ENCODE assay signal across 18 mouse cellular contexts in genomic region chr17:63191345-63191744, GRCm38 (mm10).
DNase-seq lines count a peak whose midpoint lies in the region; ATAC-seq and TF ChIP-seq lines count a peak whose summit lies in the region.
"Had no signal": no experiment of that assay in that cellular context is flagged by ENCODE, and none has a peak within 500 bp of the region (broad histone marks: within the 10 kb centered on the region; RNA-seq: fewer than 3 reads in every experiment).

No protein-coding gene starts in this region.

- H3K9me3 ChIP-seq in heart, embryonic 15.5 days (replicated peaks), result no peaks in the 10 kb centered on the region
- H3K9me3 ChIP-seq in limb, embryonic 14.5 days (ENCODE audit: control insufficient read depth, low read length), result no peaks in the 10 kb centered on the region
- H3K9me3 ChIP-seq in limb, embryonic 10.5 days (replicated peaks), result no peaks in the 10 kb centered on the region
- H3K9me3 ChIP-seq: heart, embryonic 13.5 days; limb, embryonic 13.5 days had no signal

- ATAC-seq in heart, embryonic 15.5 days (replicated peaks; ENCODE audit: insufficient number of reproducible peaks, insufficient read depth, low FRiP score, low read depth), result peak; percentile 75
- peak; percentile 67 for ATAC-seq in limb, embryonic 14.5 days (ENCODE audit: low FRiP score, low read depth)
- ATAC-seq: CD4-positive, CD25-positive, alpha-beta regulatory T cell, adult 4 months; intestine, postnatal 0 days; liver, postnatal 0 days had no signal

- WGBS in heart, embryonic 15.5 days, result 37% methylated on average over 8 of the region's 8 CpGs
- 82% methylated on average over 8 of the region's 8 CpGs for WGBS in limb, embryonic 14.5 days
- 85% methylated on average over 8 of the region's 8 CpGs for WGBS in limb, embryonic 10.5 days

- H3K27ac ChIP-seq in heart, embryonic 15.5 days, result no peak overlapping the region
- H3K27ac ChIP-seq in limb, embryonic 14.5 days (replicated peaks; ENCODE audit: low read depth, low read length), result no peak overlapping the region
- H3K27ac ChIP-seq in limb, embryonic 10.5 days, result no peak overlapping the region
- H3K27ac ChIP-seq: heart, embryonic 13.5 days; kidney, postnatal 0 days; layer of hippocampus, adult 2 months; limb, embryonic 13.5 days had no signal

- H3K4me1 ChIP-seq in heart, embryonic 15.5 days (replicated peaks), result peaks cover 11% of the 10 kb centered on the region
- no peaks in the 10 kb centered on the region for H3K4me1 ChIP-seq in limb, embryonic 14.5 days (ENCODE audit: control insufficient read depth, insufficient read depth, low read length)
- H3K4me1 ChIP-seq in limb, embryonic 10.5 days, result no peaks in the 10 kb centered on the region
- H3K4me1 ChIP-seq: limb, embryonic 13.5 days had no signal

- no peak for TF ChIP-seq POLR2A in limb, embryonic 14.5 days (IDR thresholded peaks at IDR 0.05; ENCODE audit: borderline replicate concordance, extremely low read depth, insufficient read depth, insufficient read length)

- no peak overlapping the region for H3K4me3 ChIP-seq in heart, embryonic 15.5 days
- no peak overlapping the region for H3K4me3 ChIP-seq in limb, embryonic 14.5 days (replicated peaks; ENCODE audit: low read length)
- H3K4me3 ChIP-seq in limb, embryonic 10.5 days, result no peak overlapping the region
- H3K4me3 ChIP-seq: heart, embryonic 13.5 days; layer of hippocampus, adult 2 months; limb, embryonic 13.5 days had no signal

- no peak for DNase-seq in heart, adult 18-20 months
- peak; percentile 31 for DNase-seq in limb, embryonic 14.5 days (ENCODE audit: low spot score)
- DNase-seq in limb, embryonic 10.5 days (ENCODE audit: low spot score), result no peak
- DNase-seq in right cerebral cortex, postnatal 10 days (ENCODE audit: low spot score in 2 of 2), result peak; percentile 36 to 48
- DNase-seq in right cerebral cortex, adult 2 months (ENCODE audit: low spot score in 2 of 2), result no peak
- DNase-seq in spleen, adult 12 weeks (ENCODE audit: low spot score), result no peak
- DNase-seq: adrenal gland, adult 2 months; cerebellum, adult 11-12 months; gastrocnemius, postnatal 25 days; liver, postnatal 0 days; thymus, adult 2 months had no signal

- H3K36me3 ChIP-seq in heart, embryonic 15.5 days, result no peaks in the 10 kb centered on the region
- no peaks in the 10 kb centered on the region for H3K36me3 ChIP-seq in limb, embryonic 14.5 days (ENCODE audit: control insufficient read depth, insufficient read depth, low read length)
- H3K36me3 ChIP-seq in limb, embryonic 10.5 days, result no peaks in the 10 kb centered on the region
- H3K36me3 ChIP-seq: heart, embryonic 13.5 days; limb, embryonic 13.5 days had no signal

- no peak overlapping the region for H3K9ac ChIP-seq in heart, embryonic 15.5 days
- H3K9ac ChIP-seq in limb, embryonic 14.5 days (ENCODE audit: low read depth, low read length, severe bottlenecking), result no peak overlapping the region
- H3K9ac ChIP-seq: heart, embryonic 13.5 days; limb, embryonic 13.5 days; liver, postnatal 0 days had no signal

- no peaks in the 10 kb centered on the region for H3K27me3 ChIP-seq in heart, embryonic 15.5 days
- H3K27me3 ChIP-seq in limb, embryonic 14.5 days (ENCODE audit: control insufficient read depth, insufficient read depth, low read length), result no peaks in the 10 kb centered on the region
- no peaks in the 10 kb centered on the region for H3K27me3 ChIP-seq in limb, embryonic 10.5 days (ENCODE audit: low read depth, poor library complexity, severe bottlenecking)
- H3K27me3 ChIP-seq: heart, embryonic 13.5 days; limb, embryonic 13.5 days had no signal

- H3K4me2 ChIP-seq in heart, embryonic 15.5 days, result peak overlapping the region; percentile 22; the same call in 1 of the 2 replicates
- no peak overlapping the region for H3K4me2 ChIP-seq in limb, embryonic 14.5 days (replicated peaks; ENCODE audit: low read depth, low read length, severe bottlenecking)
- H3K4me2 ChIP-seq: heart, embryonic 13.5 days; limb, embryonic 13.5 days had no signal

Comparison
In these comparisons a context has a peak if more than half of its experiments do, and no peak if none do; other contexts are left out.
1. DNase-seq: peak in limb, embryonic 14.5 days (single experiment) and right cerebral cortex, postnatal 10 days (2 of 2); none in heart, adult 18-20 months (0 of 2), limb, embryonic 10.5 days (single experiment), right cerebral cortex, adult 2 months (0 of 2) and spleen, adult 12 weeks (single experiment).